Mouse (Mus musculus) forelimb bud, embryonic 11.5 days (tissue): Measurements from ENCODE around the gene Vsx2.

ENCODE experiments used
- DNase-seq: peaks from one replicate; pipeline ENCODE4 v3.0.0-alpha.2; 2012; ENCODE audit warnings: low read depth, low spot score

Vsx2 gene

GRCm38 (mm10) chr12:84571466-84572340 lies 2.1 kb downstream of the Vsx2 start:
- DNase-seq = no peak

GRCm38 (mm10) chr12:84572341-84572720 lies 2.8 kb downstream of the Vsx2 start:
- DNase-seq = no peak

- DNase-seq = no peak
Observed at GRCm38 (mm10) chr12:84573094-84573493, 3.5 kb downstream of the Vsx2 start.

- DNase-seq = no peak
Observed at GRCm38 (mm10) chr12:84577768-84578439, 8.3 kb downstream of the Vsx2 start.

GRCm38 (mm10) chr12:84578440-84578770 lies 8.8 kb downstream of the Vsx2 start:
- DNase-seq = no peak

- DNase-seq = no peak
Observed at GRCm38 (mm10) chr12:84581285-84581684, 11.7 kb downstream of the Vsx2 start.

- peak; percentile 91 for DNase-seq
Observed at GRCm38 (mm10) chr12:84589825-84590761, 20.5 kb downstream of the Vsx2 start.

- DNase-seq = no peak
Observed at GRCm38 (mm10) chr12:84598324-84598723, 28.8 kb downstream of the Vsx2 start.

- no peak for DNase-seq
Observed at GRCm38 (mm10) chr12:84604001-84604400, 34.4 kb downstream of the Vsx2 start.

GRCm38 (mm10) chr12:84605860-84606259 lies 36.3 kb downstream of the Vsx2 start:
- DNase-seq = no peak

- no peak for DNase-seq
Observed at GRCm38 (mm10) chr12:84611718-84612117, 42.2 kb downstream of the Vsx2 start.

- no peak for DNase-seq
Observed at GRCm38 (mm10) chr12:84612518-84612917, 43.0 kb downstream of the Vsx2 start.

- DNase-seq = no peak
Observed at GRCm38 (mm10) chr12:84614001-84614400, 44.4 kb downstream of the Vsx2 start.

- no peak for DNase-seq
Observed at GRCm38 (mm10) chr12:84614524-84614923, 45.0 kb downstream of the Vsx2 start.

- peak; percentile 92 for DNase-seq
Observed at GRCm38 (mm10) chr12:84616977-84617630, 47.5 kb downstream of the Vsx2 start, which contains the start of gene Abcd4. Gene Abcd4, minus strand, starts transcription at chr12:84617413.

- DNase-seq = peak; percentile 14
Observed at GRCm38 (mm10) chr12:84617663-84618062, 48.1 kb downstream of the Vsx2 start.

GRCm38 (mm10) chr12:84620975-84621374 lies 51.4 kb downstream of the Vsx2 start:
- DNase-seq = peak; percentile 34

- no peak for DNase-seq
Observed at GRCm38 (mm10) chr12:84624601-84625000, 55.0 kb downstream of the Vsx2 start.

- no peak for DNase-seq
Observed at GRCm38 (mm10) chr12:84625116-84625515, 55.6 kb downstream of the Vsx2 start.

- no peak for DNase-seq
Observed at GRCm38 (mm10) chr12:84631867-84632266, 62.3 kb downstream of the Vsx2 start.

GRCm38 (mm10) chr12:84640253-84640652 lies 70.7 kb downstream of the Vsx2 start:
- DNase-seq = no peak
